Mouse (Mus musculus) left cerebral cortex, adult 2 months (tissue): ENCODE data around the gene Rhbdl1. TPM values are rescaled to one million over a fixed set of nuclear protein-coding genes. Genes with fewer than 3 reads are reported as not detected.

ENCODE experiments used
- DNase-seq, 2 experiments: peaks; one replicate each; pipeline ENCODE4 v3.0.0; 2021 to 2022; ENCODE audit warnings: low spot score in 2 of 2, mixed read lengths in 1 of 2; ENCODE audit errors: extremely low spot score in 1 of 2
- H3K27ac ChIP-seq: fragments of 200-600 bp; 2 replicates; pipeline ENCODE4 v1.8.1; 2022
- H3K4me3 ChIP-seq: fragments of 200-600 bp; 2 replicates; pipeline ENCODE4 v1.8.1; 2022
- CTCF ChIP-seq: fragments of 200-600 bp; IDR thresholded peaks from 2 replicates; pipeline ENCODE4 v1.8.1; 2022; ENCODE audit warnings: antibody characterized with exemption, mild to moderate bottlenecking, moderate library complexity
- intact Hi-C: fragments of 180-260 bp; cut with DNase I; formaldehyde crosslinking; loops from one replicate; pipeline ENCODE4 v1.15.1; 2025
- total RNA-seq, 2 experiments: library from RNA; stranded (reverse); gene quantifications; 2 replicates each; pipeline ENCODE4 v1.2.3; 2021

Gene Rhbdl1
- total RNA-seq, 2 experiments from 2014 or later = 36.3 to 39.6 TPM

GRCm38 (mm10) chr17:25860229-25860628 lies 23.1 kb upstream of the Rhbdl1 start:
- no peak for TF ChIP-seq CTCF
- H3K27ac ChIP-seq = no peak overlapping the region
- DNase-seq = no peak
- intact Hi-C loops = no loop called here
- no peak overlapping the region for H3K4me3 ChIP-seq

GRCm38 (mm10) chr17:25844396-25844901 lies 7.4 kb upstream of the Rhbdl1 start, which contains the start of gene Rhot2:
TSS of gene Rhot2 (minus strand) at chr17:25844851.
- DNase-seq = peak; percentile 93 to 94
- intact Hi-C loops = no loop called here
- Histone ChIP-seq H3K27ac (peak within 1 kb of the TSS; percentile 92), H3K4me3 (peak within 1 kb of the TSS; percentile 85)
- TF ChIP-seq CTCF = peak; percentile 52

GRCm38 (mm10) chr17:25843636-25844395 lies 6.7 kb upstream of the Rhbdl1 start:
- peak overlapping the region; percentile 92 for H3K27ac ChIP-seq
- intact Hi-C loops = no loop called here
- peak overlapping the region; percentile 85 for H3K4me3 ChIP-seq
- no peak; the same call in 1 of the 2 replicates for TF ChIP-seq CTCF
- DNase-seq = peak in 1 of 2 experiments; percentile 39

- DNase-seq = no peak
- no peak for TF ChIP-seq CTCF
- intact Hi-C loops = no loop called here
- H3K27ac ChIP-seq = no peak overlapping the region
- H3K4me3 ChIP-seq = peak overlapping the region; percentile 85
These were observed 6.0 kb upstream of the Rhbdl1 start for GRCm38 (mm10) chr17:25843122-25843521.

GRCm38 (mm10) chr17:25842509-25842908 lies 5.4 kb upstream of the Rhbdl1 start:
- no peak for TF ChIP-seq CTCF
- intact Hi-C loops = no loop called here
- no peak overlapping the region for H3K4me3 ChIP-seq
- DNase-seq = no peak
- no peak overlapping the region for H3K27ac ChIP-seq

- intact Hi-C loops = no loop called here
- H3K4me3 ChIP-seq = no peak within 1 kb of the TSS
- no peak for DNase-seq
- H3K27ac ChIP-seq = no peak within 1 kb of the TSS
- no peak for TF ChIP-seq CTCF
These were observed 4.2 kb upstream of the Rhbdl1 start, which contains the start of gene Gm20683 for GRCm38 (mm10) chr17:25841117-25841880. TSS of gene Gm20683 (minus strand) at chr17:25841763.

- TF ChIP-seq CTCF = no peak
These were observed 3.4 kb upstream of the Rhbdl1 start for GRCm38 (mm10) chr17:25840519-25840918.

GRCm38 (mm10) chr17:25839455-25840235 lies 2.5 kb upstream of the Rhbdl1 start:
- no peak for TF ChIP-seq CTCF
- Histone ChIP-seq H3K4me3 (no peak overlapping the region), H3K27ac (no peak overlapping the region)
- no peak for DNase-seq
- intact Hi-C loops = no loop called here

More at GRCm38 (mm10) chr17:25840519-25840918, 3.4 kb upstream of the Rhbdl1 start:
- no peak overlapping the region for H3K27ac ChIP-seq
- intact Hi-C loops = no loop called here
- no peak for DNase-seq
- H3K4me3 ChIP-seq = no peak overlapping the region

GRCm38 (mm10) chr17:25838904-25839303 lies 1.8 kb upstream of the Rhbdl1 start:
- H3K4me3 ChIP-seq = no peak overlapping the region
- intact Hi-C loops = no loop called here
- TF ChIP-seq CTCF = no peak
- H3K27ac ChIP-seq = no peak overlapping the region
- no peak for DNase-seq

- TF ChIP-seq CTCF = no peak
- no peak for DNase-seq
- Histone ChIP-seq H3K27ac (peak overlapping the region; percentile 96), H3K4me3 (no peak overlapping the region)
- intact Hi-C loops = no loop called here
These were observed 438 bp upstream of the Rhbdl1 start for GRCm38 (mm10) chr17:25837533-25837932.

GRCm38 (mm10) chr17:25836397-25837075 lies 559 bp downstream of the Rhbdl1 start:
- TF ChIP-seq CTCF = no peak
- intact Hi-C loops = no loop called here
- H3K4me3 ChIP-seq = peak overlapping the region; percentile 66
- DNase-seq = no peak
- H3K27ac ChIP-seq = peak overlapping the region; percentile 96
